Mouse (Mus musculus) thymus, postnatal 14 days (tissue): ENCODE results near the gene Glb1.
A peak's percentile ranks its signal among the peaks of the same experiment; 100 is the strongest.
"Not testable (repeated sequence)": the region's sequence is repeated elsewhere in the genome, so short reads cannot be mapped to it uniquely, and the experiment has no call there.

ENCODE experiments used
- DNase-seq: peaks from one replicate; pipeline ENCODE4 v3.0.0; 2021

Glb1 gene

GRCm38 (mm10) chr9:114502711-114503427, 102.0 kb downstream of the Glb1 start:
- no peak for DNase-seq

- no peak for DNase-seq
Observed at GRCm38 (mm10) chr9:114504816-114505215, 103.9 kb downstream of the Glb1 start, which contains the start of gene Ccr4. Gene Ccr4 (minus strand): TSS chr9:114504916.

GRCm38 (mm10) chr9:114506564-114506963, 105.7 kb downstream of the Glb1 start:
- no peak for DNase-seq

GRCm38 (mm10) chr9:114507421-114507820, 106.5 kb downstream of the Glb1 start:
- DNase-seq: no peak

- DNase-seq: peak; percentile 74
Observed at GRCm38 (mm10) chr9:114509785-114510184, 108.9 kb downstream of the Glb1 start.

GRCm38 (mm10) chr9:114512831-114513230, 112.0 kb downstream of the Glb1 start:
- no peak for DNase-seq

GRCm38 (mm10) chr9:114515364-114515763, 114.5 kb downstream of the Glb1 start, which contains the start of gene C130032M10Rik:
Gene C130032M10Rik (plus strand): TSS chr9:114515697.
- no peak for DNase-seq

- no peak for DNase-seq
Observed at GRCm38 (mm10) chr9:114517924-114518497, 117.1 kb downstream of the Glb1 start.

GRCm38 (mm10) chr9:114518812-114519477, 118.1 kb downstream of the Glb1 start:
- no peak for DNase-seq

GRCm38 (mm10) chr9:114520529-114520928, 119.7 kb downstream of the Glb1 start:
- DNase-seq: not testable (repeated sequence)

GRCm38 (mm10) chr9:114522041-114522440, 121.2 kb downstream of the Glb1 start:
- peak; percentile 37 for DNase-seq

- no peak for DNase-seq
Observed at GRCm38 (mm10) chr9:114522501-114522900, 121.6 kb downstream of the Glb1 start.
